Comparison of ENCODE assay signal across 18 mouse cellular contexts in the genomic region with DNA sequence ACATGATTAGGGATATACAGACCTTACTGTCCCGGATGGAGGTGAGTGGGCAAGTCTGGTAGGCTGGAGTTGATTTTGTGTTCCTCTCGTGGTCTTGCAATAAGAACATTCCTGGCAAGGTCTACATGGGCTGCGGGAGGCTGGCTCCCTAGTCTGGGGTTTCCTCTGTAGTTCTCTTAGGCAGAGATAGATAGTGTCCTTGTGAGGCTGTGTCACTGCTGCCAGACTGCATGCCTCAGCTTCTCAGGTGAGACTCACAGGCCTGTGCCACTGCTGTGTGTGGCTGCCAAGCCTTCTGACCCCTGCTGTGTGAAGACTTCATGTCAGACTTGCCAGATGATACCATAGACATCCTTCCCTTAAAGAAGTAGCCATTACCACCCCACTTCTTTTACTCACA. TPM values are rescaled to one million over a fixed set of nuclear protein-coding genes. Genes with fewer than 3 reads are reported as not detected.
"Had no signal": no experiment of that assay in that cellular context is flagged by ENCODE, and none has a peak within 500 bp of the region (broad histone marks: within the 10 kb centered on the region; RNA-seq: fewer than 3 reads in every experiment).

No protein-coding gene starts in this region.

- ATAC-seq: liver, postnatal 0 days had no signal

- DNase-seq: kidney, postnatal 10 days; kidney, postnatal 4 days; left cerebral cortex, postnatal 4 days; liver; liver, embryonic 13.5 days; liver, postnatal 0 days; lung, postnatal 14 days; thymus, adult 2 months; thymus, postnatal 25 days had no signal

- H3K9ac ChIP-seq: liver, embryonic 13.5 days; liver, postnatal 0 days; lung, embryonic 15.5 days; midbrain, embryonic 12.5 days had no signal

- H3K27me3 ChIP-seq: liver, embryonic 13.5 days; lung, embryonic 15.5 days; megakaryocyte, embryonic 14.5 days; midbrain, embryonic 12.5 days had no signal

- H3K9me3 ChIP-seq: liver, embryonic 13.5 days; lung, embryonic 15.5 days; midbrain, embryonic 12.5 days had no signal

- H3K27ac ChIP-seq: liver, embryonic 13.5 days; lung, embryonic 15.5 days; macrophage; midbrain, embryonic 12.5 days; stomach, postnatal 0 days had no signal

- H3K4me2 ChIP-seq: liver, embryonic 13.5 days; lung, embryonic 15.5 days; midbrain, embryonic 12.5 days had no signal

- H3K4me3 ChIP-seq: liver, embryonic 13.5 days; lung, embryonic 15.5 days; megakaryocyte, embryonic 14.5 days had no signal

RNA-seq across cellular contexts. Expression of gene Apom, which starts 7.4 kb away (rescaled TPM):
- total RNA-seq: layer of hippocampus, adult 8-10 months; layer of hippocampus, postnatal 14 days; left cerebral cortex, adult 18-20 months had no signal
- polyA plus RNA-seq: macrophage; midbrain, postnatal 0 days had no signal
